Mouse (Mus musculus) urinary bladder, postnatal 36 days (tissue): ENCODE data around the gene Cacna1h.
A peak's percentile ranks its signal among the peaks of the same experiment; 100 is the strongest.

Experiments
- DNase-seq, 2 experiments: peaks; one replicate each; pipeline ENCODE4 v3.0.0; 2022; ENCODE audit warnings: low spot score in 2 of 2, mixed read lengths in 1 of 2

The Cacna1h gene

GRCm38 (mm10) chr17:25445841-25446240, 12.3 kb upstream of the Cacna1h start:
- no peak for DNase-seq

GRCm38 (mm10) chr17:25445074-25445473, 11.5 kb upstream of the Cacna1h start:
- DNase-seq: no peak

- no peak for DNase-seq
These were observed 9.3 kb upstream of the Cacna1h start for GRCm38 (mm10) chr17:25442889-25443288.

GRCm38 (mm10) chr17:25441417-25441816, 7.8 kb upstream of the Cacna1h start:
- DNase-seq: no peak

- no peak for DNase-seq
These were observed 363 bp downstream of the Cacna1h start for GRCm38 (mm10) chr17:25433223-25433616.

- DNase-seq: no peak
These were observed 976 bp downstream of the Cacna1h start for GRCm38 (mm10) chr17:25432433-25433181.

GRCm38 (mm10) chr17:25430534-25430933, 3.0 kb downstream of the Cacna1h start:
- DNase-seq: no peak

GRCm38 (mm10) chr17:25429886-25430285, 3.7 kb downstream of the Cacna1h start:
- DNase-seq: no peak

GRCm38 (mm10) chr17:25429240-25429639, 4.3 kb downstream of the Cacna1h start:
- DNase-seq: no peak

GRCm38 (mm10) chr17:25427441-25427840, 6.1 kb downstream of the Cacna1h start:
- DNase-seq: no peak

GRCm38 (mm10) chr17:25425996-25426395, 7.6 kb downstream of the Cacna1h start:
- no peak for DNase-seq

- no peak for DNase-seq
These were observed 9.0 kb downstream of the Cacna1h start for GRCm38 (mm10) chr17:25424526-25425080.

GRCm38 (mm10) chr17:25420998-25421397, 12.6 kb downstream of the Cacna1h start:
- no peak for DNase-seq

GRCm38 (mm10) chr17:25418926-25419325, 14.7 kb downstream of the Cacna1h start:
- no peak for DNase-seq

- peak in 1 of 2 experiments; percentile 38 for DNase-seq
These were observed 15.6 kb downstream of the Cacna1h start for GRCm38 (mm10) chr17:25417990-25418389.

- DNase-seq: no peak
These were observed 17.4 kb downstream of the Cacna1h start for GRCm38 (mm10) chr17:25416219-25416618.

GRCm38 (mm10) chr17:25415421-25415913, 18.1 kb downstream of the Cacna1h start:
- DNase-seq: no peak

GRCm38 (mm10) chr17:25414917-25415316, 18.7 kb downstream of the Cacna1h start:
- no peak for DNase-seq

GRCm38 (mm10) chr17:25414209-25414608, 19.4 kb downstream of the Cacna1h start:
- DNase-seq: peak in 1 of 2 experiments; percentile 21

- DNase-seq: no peak
These were observed 22.3 kb downstream of the Cacna1h start for GRCm38 (mm10) chr17:25411251-25411650.

- no peak for DNase-seq
These were observed 22.8 kb downstream of the Cacna1h start for GRCm38 (mm10) chr17:25410786-25411185.

GRCm38 (mm10) chr17:25410180-25410579, 23.4 kb downstream of the Cacna1h start:
- DNase-seq: no peak

GRCm38 (mm10) chr17:25409621-25410020, 24.0 kb downstream of the Cacna1h start:
- DNase-seq: no peak
